Mouse (Mus musculus) heart, embryonic 15.5 days (tissue): ENCODE measurements around the gene Ntrk2. TPM values are rescaled to one million over a fixed set of nuclear protein-coding genes. Genes with fewer than 3 reads are reported as not detected.

Experiments used
- ATAC-seq: fragments of 200-750 bp; cut with Nextera tagmentation; replicated peaks from 2 replicates; pipeline ENCODE4 v1.8.0; 2017; ENCODE audit warnings: low read depth, moderate TSS enrichment; ENCODE audit not compliant: insufficient number of reproducible peaks, insufficient read depth, low FRiP score
- H3K27ac ChIP-seq: fragments of 300-500 bp; sonication (generic); 2 replicates; pipeline ENCODE4 v1.5.1; 2015; ENCODE audit warnings: mild to moderate bottlenecking, inconsistent platforms
- H3K27me3 ChIP-seq: fragments of 300-500 bp; sonication (generic); 2 replicates; pipeline ENCODE4 v1.6.1; 2015; ENCODE audit warnings: inconsistent platforms
- H3K36me3 ChIP-seq: fragments of 300-500 bp; sonication (generic); 2 replicates; pipeline ENCODE4 v1.6.1; 2015; ENCODE audit warnings: mild to moderate bottlenecking, inconsistent platforms
- H3K4me1 ChIP-seq: fragments of 300-500 bp; sonication (generic); replicated peaks from 2 replicates; pipeline ENCODE4 v1.6.1; 2015; ENCODE audit warnings: inconsistent platforms
- H3K4me2 ChIP-seq: fragments of 300-500 bp; sonication (generic); 2 replicates; pipeline ENCODE4 v1.6.1; 2015; ENCODE audit warnings: inconsistent platforms, mild to moderate bottlenecking, moderate library complexity
- H3K4me3 ChIP-seq: fragments of 300-500 bp; sonication (generic); 2 replicates; pipeline ENCODE4 v1.5.1; 2015; ENCODE audit warnings: mild to moderate bottlenecking, inconsistent platforms
- H3K9ac ChIP-seq: fragments of 300-500 bp; sonication (generic); 2 replicates; pipeline ENCODE4 v1.6.1; 2015; ENCODE audit warnings: mild to moderate bottlenecking, inconsistent platforms
- H3K9me3 ChIP-seq: fragments of 300-500 bp; sonication (generic); replicated peaks from 2 replicates; pipeline ENCODE4 v1.6.1; 2016; ENCODE audit warnings: inconsistent platforms
- WGBS: fragments of 180-500 bp; shearing (Covaris S2); methylation state at CpG from one replicate; pipeline ENCODE4 v1.1.7; 2015; ENCODE audit warnings: mixed read lengths; 5-methylcytosine and 5-hydroxymethylcytosine counted together
- polyA plus RNA-seq: library from polyadenylated mRNA; unstranded; fragments of >200 nt; fragmentation: Nextera tagmentation; extraction: Ambion mirVana; gene quantifications from 2 replicates; pipeline ENCODE4 v1.2.1, GENCODE M21; 2015

Gene Ntrk2
- 4.8 and 8.8 TPM in 2 replicates for polyA plus RNA-seq

GRCm38 (mm10) chr13:58806397-58806892, at the start of gene Ntrk2:
Gene Ntrk2 (plus strand): TSS chr13:58806569.
- 0 out of 2 replicates have a peak within 1 kb of the TSS, but pooled peaks have one; percentile 26 for H3K27ac ChIP-seq
- peak within 1 kb of the TSS; percentile 98 for H3K4me2 ChIP-seq
- peak within 1 kb of the TSS; percentile 42; the same call in 1 of the 2 replicates for H3K9ac ChIP-seq
- peak within 1 kb of the TSS; percentile 60 for H3K4me3 ChIP-seq
- under 1% methylated on average over 47 of the region's 47 CpGs for WGBS
- H3K4me1 ChIP-seq, result peaks cover 23% of the 10 kb centered on the region
- H3K9me3 ChIP-seq, result no peaks in the 10 kb centered on the region
- peak; percentile 47; the same call in 1 of the 2 replicates for ATAC-seq
- H3K27me3 ChIP-seq, result peaks cover 63% of the 10 kb centered on the region
- H3K36me3 ChIP-seq, result no peaks in the 10 kb centered on the region

- Histone ChIP-seq H3K4me1 (no peaks in the 10 kb centered on the region), H3K27ac (no peak overlapping the region), H3K9ac (no peak overlapping the region), H3K9me3 (no peaks in the 10 kb centered on the region), H3K4me2 (no peak overlapping the region), H3K27me3 (no peaks in the 10 kb centered on the region), H3K4me3 (no peak overlapping the region), H3K36me3 (no peaks in the 10 kb centered on the region)
- no peak for ATAC-seq
- 62% methylated on average over 5 of the region's 5 CpGs for WGBS
Measured at GRCm38 (mm10) chr13:58761003-58761630, 45.3 kb upstream of the Ntrk2 start.

DNA sequence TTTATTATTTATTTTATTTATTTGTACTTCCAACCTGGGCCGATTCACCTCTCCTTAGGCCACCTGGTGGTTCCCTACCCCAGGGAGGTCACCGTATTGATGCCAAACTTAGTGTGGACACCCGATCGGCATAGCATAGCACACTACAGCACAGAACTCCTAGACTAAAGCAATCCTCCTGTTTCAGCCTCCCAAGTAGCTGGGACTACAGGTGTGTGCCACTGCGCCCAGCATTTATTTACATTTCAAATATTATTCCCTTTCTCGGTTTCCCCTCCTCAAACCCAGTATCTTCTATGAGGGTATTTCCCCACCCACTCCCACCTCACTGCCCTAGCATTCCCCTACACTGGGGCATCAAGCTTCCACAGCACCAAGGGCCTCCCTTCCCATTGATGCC, 38.1 kb upstream of the Ntrk2 start:
- Histone ChIP-seq H3K4me3 (no peak overlapping the region), H3K4me2 (no peak overlapping the region), H3K9me3 (no peaks in the 10 kb centered on the region), H3K4me1 (no peaks in the 10 kb centered on the region), H3K27me3 (no peaks in the 10 kb centered on the region), H3K9ac (no peak overlapping the region), H3K36me3 (no peaks in the 10 kb centered on the region), H3K27ac (no peak overlapping the region)
- no peak for ATAC-seq
- 91% methylated on average over 6 of the region's 6 CpGs for WGBS

- H3K9ac ChIP-seq, result no peak overlapping the region
- no peaks in the 10 kb centered on the region for H3K27me3 ChIP-seq
- H3K4me3 ChIP-seq, result no peak overlapping the region
- no peak for ATAC-seq
- no peaks in the 10 kb centered on the region for H3K9me3 ChIP-seq
- no peaks in the 10 kb centered on the region for H3K36me3 ChIP-seq
- no peak overlapping the region for H3K4me2 ChIP-seq
- no peak overlapping the region for H3K27ac ChIP-seq
- WGBS, result 68% methylated on average over 2 of the region's 2 CpGs
- H3K4me1 ChIP-seq, result no peaks in the 10 kb centered on the region
Measured at GRCm38 (mm10) chr13:58769438-58769837, 36.9 kb upstream of the Ntrk2 start.

- no peaks in the 10 kb centered on the region for H3K9me3 ChIP-seq
- ATAC-seq, result no peak
- H3K9ac ChIP-seq, result no peak overlapping the region
- H3K4me3 ChIP-seq, result no peak overlapping the region
- WGBS, result 87% methylated on average over 14 of the region's 14 CpGs
- H3K4me1 ChIP-seq, result no peaks in the 10 kb centered on the region
- no peak overlapping the region for H3K4me2 ChIP-seq
- no peak overlapping the region for H3K27ac ChIP-seq
- no peaks in the 10 kb centered on the region for H3K27me3 ChIP-seq
- H3K36me3 ChIP-seq, result no peaks in the 10 kb centered on the region
Measured at GRCm38 (mm10) chr13:58779261-58779660, 27.1 kb upstream of the Ntrk2 start.

- Histone ChIP-seq H3K9ac (no peak overlapping the region), H3K27ac (no peak overlapping the region), H3K4me2 (no peak overlapping the region), H3K27me3 (no peaks in the 10 kb centered on the region), H3K4me3 (no peak overlapping the region), H3K36me3 (no peaks in the 10 kb centered on the region), H3K9me3 (no peaks in the 10 kb centered on the region), H3K4me1 (peaks cover 4% of the 10 kb centered on the region)
- WGBS, result 10% methylated on average over 3 of the region's 3 CpGs
- no peak for ATAC-seq
Measured at GRCm38 (mm10) chr13:58786476-58786875, 19.9 kb upstream of the Ntrk2 start.

DNA sequence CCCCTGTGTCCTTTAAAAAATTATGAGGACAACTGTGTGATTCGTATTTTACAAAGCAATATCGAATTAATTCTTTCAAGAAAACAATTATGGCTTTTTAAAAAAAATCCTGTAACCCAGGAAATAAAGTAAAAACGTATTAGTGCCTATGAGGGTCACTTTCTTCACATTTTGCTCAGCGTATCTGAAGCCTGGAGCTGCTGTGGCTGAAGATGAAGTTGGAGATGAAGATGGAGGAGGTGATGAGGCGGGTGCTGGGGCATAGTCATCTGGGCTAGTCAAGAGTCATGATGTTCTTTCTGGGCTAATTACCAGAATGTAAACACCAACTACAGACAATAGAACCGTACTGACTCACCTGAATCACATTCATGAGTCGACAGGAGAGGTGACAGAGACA, 15.6 kb upstream of the Ntrk2 start:
- Histone ChIP-seq H3K4me3 (no peak overlapping the region), H3K4me1 (peaks cover 4% of the 10 kb centered on the region), H3K27ac (no peak overlapping the region), H3K27me3 (no peaks in the 10 kb centered on the region), H3K9me3 (no peaks in the 10 kb centered on the region), H3K4me2 (no peak overlapping the region), H3K36me3 (no peaks in the 10 kb centered on the region), H3K9ac (no peak overlapping the region)
- 72% methylated on average over 7 of the region's 7 CpGs for WGBS
- no peak for ATAC-seq

DNA sequence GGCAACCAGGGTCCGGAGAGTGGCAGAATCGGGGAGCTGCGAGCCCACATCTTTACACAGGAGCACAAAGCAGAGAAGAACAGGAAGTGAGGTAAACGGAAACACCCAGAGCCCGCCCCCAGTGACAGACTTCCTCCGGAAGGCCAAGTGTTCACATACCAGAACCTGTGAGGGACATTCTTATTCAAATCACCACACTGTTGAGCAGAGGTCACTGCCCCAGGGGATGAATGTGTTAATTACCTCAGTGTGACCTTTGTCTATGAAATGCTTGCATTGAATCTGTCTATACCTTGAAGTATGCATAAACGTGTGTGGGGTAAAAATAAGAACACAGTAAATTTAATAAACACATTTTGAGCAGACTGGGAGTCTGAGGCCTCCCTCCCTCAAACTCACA, 9.0 kb upstream of the Ntrk2 start:
- Histone ChIP-seq H3K4me3 (no peak overlapping the region), H3K4me2 (no peak overlapping the region), H3K36me3 (no peaks in the 10 kb centered on the region), H3K9me3 (no peaks in the 10 kb centered on the region), H3K4me1 (no peaks in the 10 kb centered on the region), H3K27me3 (no peaks in the 10 kb centered on the region), H3K9ac (no peak overlapping the region), H3K27ac (no peak overlapping the region)
- 86% methylated on average over 7 of the region's 7 CpGs for WGBS
- ATAC-seq, result no peak

GRCm38 (mm10) chr13:58801291-58801690, 5.1 kb upstream of the Ntrk2 start:
- 75% methylated on average over 3 of the region's 3 CpGs for WGBS
- H3K36me3 ChIP-seq, result no peaks in the 10 kb centered on the region
- no peaks in the 10 kb centered on the region for H3K4me1 ChIP-seq
- no peak overlapping the region for H3K27ac ChIP-seq
- no peak overlapping the region for H3K4me3 ChIP-seq
- H3K27me3 ChIP-seq, result peaks cover 16% of the 10 kb centered on the region
- no peak overlapping the region for H3K4me2 ChIP-seq
- no peak overlapping the region for H3K9ac ChIP-seq
- ATAC-seq, result no peak
- no peaks in the 10 kb centered on the region for H3K9me3 ChIP-seq

- no peaks in the 10 kb centered on the region for H3K36me3 ChIP-seq
- H3K27ac ChIP-seq, result no peak overlapping the region
- no peak for ATAC-seq
- 14% methylated on average over 1 of the region's 1 CpGs for WGBS
- no peak overlapping the region for H3K4me3 ChIP-seq
- H3K4me2 ChIP-seq, result no peak overlapping the region
- no peaks in the 10 kb centered on the region for H3K9me3 ChIP-seq
- peaks cover 23% of the 10 kb centered on the region for H3K4me1 ChIP-seq
- H3K9ac ChIP-seq, result no peak overlapping the region
- peaks cover 41% of the 10 kb centered on the region for H3K27me3 ChIP-seq
Measured at GRCm38 (mm10) chr13:58803882-58804281, 2.5 kb upstream of the Ntrk2 start.

DNA sequence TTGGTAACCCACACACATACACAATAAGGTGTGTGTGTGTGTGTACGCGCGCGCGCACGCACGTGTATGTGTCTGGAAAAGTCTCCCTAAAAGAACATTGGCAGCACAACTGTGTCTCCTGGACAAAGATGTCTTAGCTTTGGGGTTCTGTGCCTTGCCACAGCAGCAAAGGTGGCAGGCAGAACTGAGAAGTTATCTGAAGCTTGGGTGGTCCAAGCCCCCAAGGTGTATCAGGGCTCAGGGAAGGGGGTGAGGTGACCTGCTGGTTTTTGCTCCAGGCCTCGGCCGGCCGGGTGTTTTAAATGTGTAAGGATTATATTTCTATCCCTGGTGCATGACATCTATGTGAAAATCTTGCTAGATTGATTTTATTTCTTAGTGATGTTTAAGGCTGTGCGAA, 536 bp upstream of the Ntrk2 start:
- Histone ChIP-seq H3K27me3 (peaks cover 60% of the 10 kb centered on the region), H3K36me3 (no peaks in the 10 kb centered on the region), H3K4me1 (peaks cover 23% of the 10 kb centered on the region), H3K9ac (no peak overlapping the region), H3K4me3 (no peak overlapping the region), H3K9me3 (no peaks in the 10 kb centered on the region), H3K27ac (no peak overlapping the region), H3K4me2 (no peak overlapping the region)
- ATAC-seq, result no peak
- 84% methylated on average over 11 of the region's 11 CpGs for WGBS
